ENCODE assay signal across 22 mouse cellular contexts in the genomic region with DNA sequence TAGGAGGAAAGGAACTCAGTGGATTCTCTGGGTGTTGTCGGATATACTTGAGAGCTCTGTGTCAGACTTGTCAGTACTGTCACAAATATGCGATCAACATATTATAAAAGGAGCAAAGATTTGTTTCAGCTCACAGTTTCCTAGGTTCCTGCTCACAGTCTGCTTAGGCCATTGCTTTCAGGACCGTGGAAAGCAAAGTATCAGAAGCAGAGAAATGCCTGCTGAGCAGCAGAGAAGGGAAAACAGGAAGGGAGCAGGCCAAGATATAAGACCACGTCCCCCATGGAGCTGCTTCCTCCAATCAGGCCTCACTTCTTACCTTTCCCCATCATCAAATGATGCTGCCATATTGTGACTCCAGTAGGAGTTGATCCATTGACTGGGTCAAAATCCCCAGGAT. TPM values are rescaled to one million over a fixed set of nuclear protein-coding genes. Genes with fewer than 3 reads are reported as not detected.
DNase-seq lines count a peak whose midpoint lies in the region; ATAC-seq and TF ChIP-seq lines count a peak whose summit lies in the region.
"Had no signal": no experiment of that assay in that cellular context is flagged by ENCODE, and none has a peak within 500 bp of the region (broad histone marks: within the 10 kb centered on the region; RNA-seq: fewer than 3 reads in every experiment).

No protein-coding gene starts in this region.

- 76% methylated on average over 4 of the region's 4 CpGs for WGBS in heart, embryonic 11.5 days (ENCODE audit: insufficient replicate concordance)
- 92% methylated on average over 4 of the region's 4 CpGs for WGBS in forebrain, embryonic 14.5 days

- TF ChIP-seq CTCF in testis, adult 2 months (IDR thresholded peaks at IDR 0.05; ENCODE audit: control insufficient read depth, insufficient read depth, insufficient replicate concordance, low read depth, low read length): no peak
- TF ChIP-seq CTCF in MEL (IDR thresholded peaks at IDR 0.05 in 2 of 3, conservative IDR thresholded peaks at IDR 0.05 in 1 of 3; ENCODE audit: control insufficient read depth in 1 of 3, insufficient read depth in 1 of 3, low read depth in 2 of 3, low read length in 3 of 3, poor library complexity in 1 of 3, severe bottlenecking in 1 of 3): no peak

- H3K9ac ChIP-seq in heart, embryonic 11.5 days (ENCODE audit: low read depth, low read length): no peak overlapping the region
- no peak overlapping the region for H3K9ac ChIP-seq in MEL (ENCODE audit: control insufficient read depth, low read depth, low read length, poor library complexity, severe bottlenecking)
- no peak overlapping the region for H3K9ac ChIP-seq in forebrain, embryonic 14.5 days (ENCODE audit: low read length)

- H3K4me2 ChIP-seq in heart, embryonic 11.5 days: no peak overlapping the region
- no peak overlapping the region for H3K4me2 ChIP-seq in forebrain, embryonic 14.5 days (ENCODE audit: low read length)

- no peak overlapping the region for H3K27ac ChIP-seq in heart, embryonic 11.5 days (ENCODE audit: low read depth, low read length)
- H3K27ac ChIP-seq in testis, adult 2 months (ENCODE audit: control insufficient read depth, insufficient read depth, low read depth, low read length): no peak overlapping the region
- no peak overlapping the region for H3K27ac ChIP-seq in MEL (ENCODE audit: control insufficient read depth, low read depth, low read length)
- H3K27ac ChIP-seq in forebrain, embryonic 14.5 days (ENCODE audit: low read depth, low read length): no peak overlapping the region

- peaks cover 12% of the 10 kb centered on the region; the same call in 1 of the 2 replicates for H3K4me1 ChIP-seq in heart, embryonic 11.5 days (ENCODE audit: control insufficient read depth, insufficient read depth, low read length)
- no peaks in the 10 kb centered on the region; the same call in 1 of the 2 replicates for H3K4me1 ChIP-seq in testis, adult 2 months (ENCODE audit: control insufficient read depth, insufficient read depth, low read length)
- H3K4me1 ChIP-seq in MEL (ENCODE audit: control insufficient read depth in 1 of 2, insufficient read depth in 2 of 2, low read length in 2 of 2): peaks cover 8 to 39% of the 10 kb centered on the region in 2 experiments
- H3K4me1 ChIP-seq in forebrain, embryonic 14.5 days (ENCODE audit: control insufficient read depth, insufficient read depth, low read length): no peaks in the 10 kb centered on the region; the same call in 1 of the 2 replicates

- H3K27me3 ChIP-seq in heart, embryonic 11.5 days (ENCODE audit: control insufficient read depth, insufficient read depth, low read length): no peaks in the 10 kb centered on the region
- H3K27me3 ChIP-seq in testis, adult 2 months (ENCODE audit: control insufficient read depth, insufficient read depth, low read length): no peaks in the 10 kb centered on the region
- no peaks in the 10 kb centered on the region for H3K27me3 ChIP-seq in MEL (ENCODE audit: control insufficient read depth in 1 of 2, insufficient read depth in 2 of 2, low read length in 2 of 2)
- H3K27me3 ChIP-seq in forebrain, embryonic 14.5 days (replicated peaks; ENCODE audit: control insufficient read depth, insufficient read depth, low read length): no peaks in the 10 kb centered on the region
- H3K27me3 ChIP-seq: CH12.LX, Patski had no signal

- H3K9me3 ChIP-seq in heart, embryonic 11.5 days (replicated peaks; ENCODE audit: control insufficient read depth, low read length): no peaks in the 10 kb centered on the region; the same call in 1 of the 2 replicates
- no peaks in the 10 kb centered on the region for H3K9me3 ChIP-seq in MEL (replicated peaks; ENCODE audit: insufficient read depth, low read length)
- H3K9me3 ChIP-seq in forebrain, embryonic 14.5 days (replicated peaks; ENCODE audit: control insufficient read depth, low read length): no peaks in the 10 kb centered on the region
- H3K9me3 ChIP-seq: G1E had no signal

- no peak overlapping the region for H3K4me3 ChIP-seq in heart, embryonic 11.5 days (ENCODE audit: low read depth, low read length)
- H3K4me3 ChIP-seq in testis, adult 2 months (ENCODE audit: control insufficient read depth, low read depth, low read length): peak overlapping the region; percentile 25; the same call in 1 of the 2 replicates
- H3K4me3 ChIP-seq in MEL (ENCODE audit: control insufficient read depth in 1 of 2, insufficient read depth in 1 of 2, low read depth in 2 of 2, low read length in 2 of 2): no peak overlapping the region
- H3K4me3 ChIP-seq in forebrain, embryonic 14.5 days (ENCODE audit: low read depth, low read length): no peak overlapping the region

- no peaks in the 10 kb centered on the region for H3K79me2 ChIP-seq in MEL (ENCODE audit: control insufficient read depth, insufficient read depth, low read length, poor library complexity)

- no peak for TF ChIP-seq POLR2A in testis, adult 2 months (IDR thresholded peaks at IDR 0.05; ENCODE audit: control insufficient read depth, low read depth, low read length)
- TF ChIP-seq POLR2A in MEL (IDR thresholded peaks at IDR 0.05; ENCODE audit: control insufficient read depth in 1 of 2, insufficient read depth in 1 of 2, low read depth in 1 of 2, low read length in 2 of 2, poor library complexity in 1 of 2): no peak

- DNase-seq in heart, adult 11 months: peak; percentile 27
- no peak for DNase-seq in testis, postnatal 10 days (ENCODE audit: low spot score)
- DNase-seq in MEL (ENCODE audit: low read depth, low spot score): peak; percentile 73
- DNase-seq in forebrain, embryonic 14.5 days (ENCODE audit: low spot score): no peak
- DNase-seq: adrenal gland, adult 2 months; adrenal gland, adult 8-10 months; adrenal gland, postnatal 10 days; adrenal gland, postnatal 14 days; adrenal gland, postnatal 25 days; adrenal gland, postnatal 36 days; B cell, adult 2 months; cerebellum, adult 11 months; cerebellum, adult 11-12 months; cerebellum, adult 18-20 months; cerebellum, adult 2 months had no signal

- ATAC-seq in heart, embryonic 11.5 days (replicated peaks; ENCODE audit: insufficient number of reproducible peaks, low FRiP score, low TSS enrichment): no peak
- ATAC-seq in forebrain, embryonic 14.5 days: no peak
- ATAC-seq: activated CD4-positive, CD25-positive, alpha-beta regulatory T cell, adult 4 months; CD4-positive, CD25-positive, alpha-beta regulatory T cell, adult 4 months; Patski had no signal

- no peak; a peak in 1 of 4 replicates for TF ChIP-seq EP300 in MEL (IDR thresholded peaks at IDR 0.05; ENCODE audit: low read depth in 1 of 2, low read length in 2 of 2)

- H3K36me3 ChIP-seq in heart, embryonic 11.5 days (ENCODE audit: control insufficient read depth, insufficient read depth, low read length): no peaks in the 10 kb centered on the region
- H3K36me3 ChIP-seq in testis, adult 2 months (ENCODE audit: control insufficient read depth, insufficient read depth, low read length): no peaks in the 10 kb centered on the region
- peaks cover 0 to 14% of the 10 kb centered on the region in 2 experiments; a peak in 2 of 4 replicates for H3K36me3 ChIP-seq in MEL (ENCODE audit: control insufficient read depth in 1 of 2, insufficient read depth in 2 of 2, low read length in 2 of 2)
- no peaks in the 10 kb centered on the region for H3K36me3 ChIP-seq in forebrain, embryonic 14.5 days (ENCODE audit: control insufficient read depth, insufficient read depth, low read length)
- H3K36me3 ChIP-seq: G1E had no signal

- TF ChIP-seq RAD21 in MEL (IDR thresholded peaks at IDR 0.05; ENCODE audit: low read depth, low read length): no peak

TF ChIP-seq in MEL, 35 proteins besides CTCF, POLR2A, EP300 and RAD21:
- TF ChIP-seq RCOR1 (IDR thresholded peaks at IDR 0.05; ENCODE audit: low read depth, low read length) (no peak), KAT2A (conservative IDR thresholded peaks at IDR 0.05; ENCODE audit: low read depth, low read length) (no peak), E2F4 (IDR thresholded peaks at IDR 0.05; ENCODE audit: borderline replicate concordance, low read depth, low read length) (no peak), HCFC1 (IDR thresholded peaks at IDR 0.05; ENCODE audit: low read depth, low read length) (no peak), ZC3H11A (IDR thresholded peaks at IDR 0.05; ENCODE audit: low read depth, low read length) (no peak), MXI1 (IDR thresholded peaks at IDR 0.05; ENCODE audit: low read depth, low read length) (peak; percentile 51; the same call in 1 of the 2 replicates), ETS1 (IDR thresholded peaks at IDR 0.05; ENCODE audit: low read depth, low read length) (0 out of 2 replicates have a peak, but pooled peaks have one; percentile 6), BHLHE40 (IDR thresholded peaks at IDR 0.05; ENCODE audit: borderline replicate concordance, low read depth, low read length) (no peak), TBP (IDR thresholded peaks at IDR 0.05; ENCODE audit: low read depth, low read length) (no peak), SMC3 (IDR thresholded peaks at IDR 0.05; ENCODE audit: low read depth, low read length) (no peak), TCF12 (IDR thresholded peaks at IDR 0.05; ENCODE audit: low read depth, low read length) (no peak), TAL1 (IDR thresholded peaks at IDR 0.05; ENCODE audit: low read length) (no peak), CHD2 (IDR thresholded peaks at IDR 0.05; ENCODE audit: low read length) (no peak), SIN3A (IDR thresholded peaks at IDR 0.05; ENCODE audit: low read length) (peak; percentile 77)

RNA-seq across cellular contexts. Expression of a gene that starts 51.5 kb away (rescaled TPM):
- 24.4 and 25.7 TPM in 2 replicates for polyA plus RNA-seq in heart, embryonic 11.5 days (2014; fragmentation: Nextera tagmentation; extraction: Ambion mirVana)
- 15.5 and 19.5 TPM in 2 replicates for polyA plus RNA-seq in testis, adult 2 months (2012; rRNA removed)
- 23.2 and 29.2 TPM in 2 replicates for total RNA-seq in MEL (2012; rRNA removed)
- polyA plus RNA-seq in MEL (2012; ENCODE audit: insufficient read depth in 1 of 2, insufficient read length in 2 of 2, low read depth in 1 of 2, low replicate concordance in 2 of 2, missing spikeins in 1 of 2): 10 to 100 TPM; 22.7 to 28.8 TPM
- polyA plus RNA-seq in forebrain, embryonic 14.5 days (2014; fragmentation: Nextera tagmentation; extraction: Ambion mirVana): 31.9 and 44.3 TPM in 2 replicates

Comparison
In these comparisons a context has a peak if more than half of its experiments do, and no peak if none do; other contexts are left out.
1. DNase-seq: peak in heart, adult 11 months (single experiment) and MEL (single experiment); none in testis, postnatal 10 days (single experiment) and forebrain, embryonic 14.5 days (single experiment).